Mouse (Mus musculus): Measurements from ENCODE around the gene Tff2. TPM values are rescaled to one million over a fixed set of nuclear protein-coding genes. Genes with fewer than 3 reads are reported as not detected.

The Tff2 gene
- polyA plus RNA-seq, 1 experiment from 2014 or later: not detected

DNA sequence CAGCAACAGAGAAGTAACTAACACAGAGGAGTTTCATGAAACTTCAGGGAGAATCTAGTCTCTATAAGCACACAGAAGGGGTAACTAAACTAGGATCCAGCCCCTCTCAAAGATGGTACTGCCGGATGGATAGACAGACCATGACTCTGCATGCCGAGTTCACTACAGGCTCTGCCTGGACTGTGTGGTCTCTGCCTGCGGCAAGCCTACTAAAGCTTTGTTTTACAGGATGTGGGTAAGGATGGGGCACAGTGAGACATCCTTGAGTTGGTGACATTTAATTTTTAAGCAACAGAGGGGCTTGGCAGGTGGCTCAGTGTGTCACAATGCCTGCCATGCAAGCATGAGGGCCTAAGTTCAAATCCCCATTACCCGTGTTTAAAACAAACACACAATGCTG is 32.2 kb upstream of the Tff2 start:
- DNase-seq: no peak
- whole genome bisulfite sequencing: 93% methylated on average over 4 of the region's 4 CpGs
- ATAC-seq (ENCODE audit: low FRiP score, low TSS enrichment): no peak
- Histone ChIP-seq H3K9ac (replicated peaks; ENCODE audit: low read length) (no peak overlapping the region), H3K27me3 (ENCODE audit: control insufficient read depth, insufficient read depth, low read length) (no peaks in the 10 kb centered on the region), H3K36me3 (ENCODE audit: control insufficient read depth, insufficient read depth, low read length) (no peaks in the 10 kb centered on the region), H3K4me3 (replicated peaks; ENCODE audit: low read depth, low read length) (no peak overlapping the region), H3K4me1 (ENCODE audit: control insufficient read depth, insufficient read depth, low read length) (no peaks in the 10 kb centered on the region), H3K27ac (replicated peaks; ENCODE audit: low read depth, low read length) (no peak overlapping the region), H3K9me3 (ENCODE audit: control insufficient read depth, low read length) (no peaks in the 10 kb centered on the region), H3K4me2 (ENCODE audit: low read length) (no peak overlapping the region)

GRCm38 (mm10) chr17:31169796-31170195 is 25.7 kb upstream of the Tff2 start:
- 95% methylated on average over 5 of the region's 5 CpGs for WGBS

DNA sequence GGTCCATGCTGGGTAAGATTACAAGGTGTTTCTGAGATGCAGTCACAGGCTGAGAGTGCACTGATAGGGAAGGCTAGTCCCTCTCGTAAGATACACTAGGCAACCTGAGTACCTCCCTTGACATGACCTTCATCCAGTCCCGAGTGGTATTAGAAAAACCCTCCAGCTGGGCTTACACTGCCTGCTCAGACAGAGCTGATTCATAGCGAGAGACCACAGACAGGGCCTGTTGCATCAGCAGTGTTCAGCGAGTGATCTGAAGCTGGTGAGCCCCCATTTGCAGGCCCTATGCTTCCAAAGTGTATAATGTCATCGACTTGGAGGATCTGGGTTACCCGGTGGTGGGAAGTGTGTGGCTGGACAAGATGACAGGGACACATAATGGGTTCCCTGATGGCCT is 21.0 kb upstream of the Tff2 start, which contains the start of gene Tff1:
Gene Tff1 (minus strand): TSS at position 151 of the 400 bp plus-strand sequence.
- no peaks in the 10 kb centered on the region for H3K27me3 ChIP-seq (ENCODE audit: control insufficient read depth, insufficient read depth, low read length)
- no peak within 1 kb of the TSS for H3K4me2 ChIP-seq (ENCODE audit: low read length)
- WGBS: 86% methylated on average over 6 of the region's 6 CpGs
- no peaks in the 10 kb centered on the region for H3K4me1 ChIP-seq (ENCODE audit: control insufficient read depth, insufficient read depth, low read length)
- no peak within 1 kb of the TSS for H3K4me3 ChIP-seq (replicated peaks; ENCODE audit: low read depth, low read length)
- H3K9ac ChIP-seq (replicated peaks; ENCODE audit: low read length): no peak within 1 kb of the TSS
- no peak for DNase-seq
- no peaks in the 10 kb centered on the region for H3K36me3 ChIP-seq (ENCODE audit: control insufficient read depth, insufficient read depth, low read length)
- ATAC-seq (ENCODE audit: low FRiP score, low TSS enrichment): no peak
- H3K9me3 ChIP-seq (ENCODE audit: control insufficient read depth, low read length): no peaks in the 10 kb centered on the region
- H3K27ac ChIP-seq (replicated peaks; ENCODE audit: low read depth, low read length): no peak within 1 kb of the TSS

More at GRCm38 (mm10) chr17:31169796-31170195, 25.7 kb upstream of the Tff2 start:
- DNase-seq (no peak), ATAC-seq (ENCODE audit: low FRiP score, low TSS enrichment) (no peak)
- H3K27ac ChIP-seq (replicated peaks; ENCODE audit: low read depth, low read length): no peak overlapping the region
- H3K27me3 ChIP-seq (ENCODE audit: control insufficient read depth, insufficient read depth, low read length): no peaks in the 10 kb centered on the region
- H3K9me3 ChIP-seq (ENCODE audit: control insufficient read depth, low read length): no peaks in the 10 kb centered on the region
- H3K9ac ChIP-seq (replicated peaks; ENCODE audit: low read length): no peak overlapping the region
- H3K36me3 ChIP-seq (ENCODE audit: control insufficient read depth, insufficient read depth, low read length): no peaks in the 10 kb centered on the region
- H3K4me2 ChIP-seq (ENCODE audit: low read length): no peak overlapping the region
- H3K4me1 ChIP-seq (ENCODE audit: control insufficient read depth, insufficient read depth, low read length): no peaks in the 10 kb centered on the region
- no peak overlapping the region for H3K4me3 ChIP-seq (replicated peaks; ENCODE audit: low read depth, low read length)

DNA sequence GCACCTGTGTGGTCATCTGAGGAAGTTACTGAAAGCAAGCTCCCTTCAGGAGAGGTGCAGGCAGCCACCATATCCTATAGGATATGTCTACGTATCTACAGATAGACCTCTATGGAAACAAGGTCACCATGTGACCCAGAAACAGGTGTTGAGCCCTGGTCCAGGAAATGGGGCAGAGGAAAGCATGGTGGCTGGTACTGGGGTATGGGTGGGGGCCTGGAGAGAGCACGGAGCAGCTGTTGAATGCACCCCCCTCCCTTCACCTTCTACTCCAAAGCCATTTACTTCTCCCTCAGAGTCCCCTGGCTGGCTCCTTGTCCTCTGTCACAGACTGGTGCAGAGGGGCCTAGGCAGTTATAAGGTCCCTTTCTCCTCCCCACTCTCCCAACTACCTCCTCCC is 19.7 kb upstream of the Tff2 start:
- no peak for DNase-seq
- no peaks in the 10 kb centered on the region for H3K9me3 ChIP-seq (ENCODE audit: control insufficient read depth, low read length)
- no peaks in the 10 kb centered on the region for H3K36me3 ChIP-seq (ENCODE audit: control insufficient read depth, insufficient read depth, low read length)
- no peak for ATAC-seq (ENCODE audit: low FRiP score, low TSS enrichment)
- no peak overlapping the region for H3K27ac ChIP-seq (replicated peaks; ENCODE audit: low read depth, low read length)
- H3K4me1 ChIP-seq (ENCODE audit: control insufficient read depth, insufficient read depth, low read length): no peaks in the 10 kb centered on the region
- no peak overlapping the region for H3K4me2 ChIP-seq (ENCODE audit: low read length)
- H3K27me3 ChIP-seq (ENCODE audit: control insufficient read depth, insufficient read depth, low read length): no peaks in the 10 kb centered on the region
- H3K4me3 ChIP-seq (replicated peaks; ENCODE audit: low read depth, low read length): no peak overlapping the region
- 91% methylated on average over 2 of the region's 2 CpGs for WGBS
- H3K9ac ChIP-seq (replicated peaks; ENCODE audit: low read length): no peak overlapping the region

DNA sequence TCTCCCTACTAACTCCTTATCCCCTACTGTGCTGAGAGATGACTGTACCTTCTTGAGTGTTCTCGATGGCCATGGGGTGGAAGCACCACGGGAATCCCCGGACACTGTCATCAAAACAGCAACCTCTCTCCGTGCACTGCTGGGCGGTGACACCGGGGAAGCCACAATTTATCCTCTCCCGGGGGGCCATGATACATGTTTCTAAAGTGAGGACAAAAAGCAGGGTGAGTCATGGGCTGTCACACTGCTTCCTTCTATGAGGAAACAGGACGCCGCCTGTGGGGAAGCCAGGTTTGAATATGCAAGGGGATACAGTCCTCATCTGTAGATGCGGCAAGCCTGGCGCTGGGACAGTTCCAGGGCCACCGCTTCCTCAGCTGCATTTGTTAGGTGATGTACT is 18.5 kb upstream of the Tff2 start:
- Histone ChIP-seq H3K36me3 (ENCODE audit: control insufficient read depth, insufficient read depth, low read length) (no peaks in the 10 kb centered on the region), H3K4me2 (ENCODE audit: low read length) (no peak overlapping the region), H3K4me1 (ENCODE audit: control insufficient read depth, insufficient read depth, low read length) (no peaks in the 10 kb centered on the region), H3K9ac (replicated peaks; ENCODE audit: low read length) (no peak overlapping the region), H3K4me3 (replicated peaks; ENCODE audit: low read depth, low read length) (no peak overlapping the region), H3K9me3 (ENCODE audit: control insufficient read depth, low read length) (no peaks in the 10 kb centered on the region), H3K27ac (replicated peaks; ENCODE audit: low read depth, low read length) (no peak overlapping the region), H3K27me3 (ENCODE audit: control insufficient read depth, insufficient read depth, low read length) (no peaks in the 10 kb centered on the region)
- 91% methylated on average over 12 of the region's 12 CpGs for WGBS
- ATAC-seq (ENCODE audit: low FRiP score, low TSS enrichment) (no peak), DNase-seq (no peak)

GRCm38 (mm10) chr17:31160291-31160690 is 16.2 kb upstream of the Tff2 start:
- Histone ChIP-seq H3K4me2 (ENCODE audit: low read length) (no peak overlapping the region), H3K4me1 (ENCODE audit: control insufficient read depth, insufficient read depth, low read length) (no peaks in the 10 kb centered on the region), H3K27ac (replicated peaks; ENCODE audit: low read depth, low read length) (no peak overlapping the region), H3K9me3 (ENCODE audit: control insufficient read depth, low read length) (no peaks in the 10 kb centered on the region), H3K4me3 (replicated peaks; ENCODE audit: low read depth, low read length) (no peak overlapping the region), H3K27me3 (ENCODE audit: control insufficient read depth, insufficient read depth, low read length) (no peaks in the 10 kb centered on the region), H3K9ac (replicated peaks; ENCODE audit: low read length) (no peak overlapping the region), H3K36me3 (ENCODE audit: control insufficient read depth, insufficient read depth, low read length) (no peaks in the 10 kb centered on the region)
- DNase-seq (no peak), ATAC-seq (ENCODE audit: low FRiP score, low TSS enrichment) (no peak)
- WGBS: 58% methylated on average over 4 of the region's 4 CpGs

- H3K4me3 ChIP-seq (replicated peaks; ENCODE audit: low read depth, low read length): no peak overlapping the region
- no peaks in the 10 kb centered on the region for H3K9me3 ChIP-seq (ENCODE audit: control insufficient read depth, low read length)
- no peak overlapping the region for H3K4me2 ChIP-seq (ENCODE audit: low read length)
- H3K27me3 ChIP-seq (ENCODE audit: control insufficient read depth, insufficient read depth, low read length): no peaks in the 10 kb centered on the region
- no peaks in the 10 kb centered on the region for H3K36me3 ChIP-seq (ENCODE audit: control insufficient read depth, insufficient read depth, low read length)
- H3K27ac ChIP-seq (replicated peaks; ENCODE audit: low read depth, low read length): no peak overlapping the region
- no peaks in the 10 kb centered on the region for H3K4me1 ChIP-seq (ENCODE audit: control insufficient read depth, insufficient read depth, low read length)
- 86% methylated on average over 6 of the region's 6 CpGs for WGBS
- DNase-seq (no peak), ATAC-seq (ENCODE audit: low FRiP score, low TSS enrichment) (no peak)
- H3K9ac ChIP-seq (replicated peaks; ENCODE audit: low read length): no peak overlapping the region
Observed at GRCm38 (mm10) chr17:31157921-31158320, 13.8 kb upstream of the Tff2 start.

DNA sequence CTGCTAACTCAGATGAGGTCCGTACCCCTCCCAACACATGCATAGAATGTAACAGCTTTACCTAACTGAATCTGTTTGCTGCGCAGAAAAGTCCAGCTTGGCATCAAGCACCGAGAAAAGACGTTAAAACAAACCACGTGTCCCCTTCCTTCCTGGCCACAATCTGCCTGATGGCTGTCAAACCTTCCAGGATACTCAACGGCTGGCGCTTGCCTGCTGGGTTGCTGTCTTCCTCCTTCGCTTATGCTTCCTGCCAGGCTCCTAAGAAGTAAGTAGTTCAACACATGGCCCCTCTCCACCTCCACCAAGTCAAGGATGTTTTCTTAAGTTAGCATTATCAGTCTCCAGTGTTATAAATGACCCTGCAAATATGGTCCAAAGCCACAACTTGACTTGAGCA is 9.7 kb upstream of the Tff2 start:
- H3K4me2 ChIP-seq (ENCODE audit: low read length): no peak overlapping the region
- 84% methylated on average over 8 of the region's 8 CpGs for WGBS
- H3K9ac ChIP-seq (replicated peaks; ENCODE audit: low read length): no peak overlapping the region
- DNase-seq (no peak), ATAC-seq (ENCODE audit: low FRiP score, low TSS enrichment) (no peak)
- H3K27me3 ChIP-seq (ENCODE audit: control insufficient read depth, insufficient read depth, low read length): no peaks in the 10 kb centered on the region
- H3K4me1 ChIP-seq (ENCODE audit: control insufficient read depth, insufficient read depth, low read length): no peaks in the 10 kb centered on the region
- H3K36me3 ChIP-seq (ENCODE audit: control insufficient read depth, insufficient read depth, low read length): no peaks in the 10 kb centered on the region
- no peak overlapping the region for H3K27ac ChIP-seq (replicated peaks; ENCODE audit: low read depth, low read length)
- H3K9me3 ChIP-seq (ENCODE audit: control insufficient read depth, low read length): peaks cover 3% of the 10 kb centered on the region; the same call in 1 of the 2 replicates
- no peak overlapping the region for H3K4me3 ChIP-seq (replicated peaks; ENCODE audit: low read depth, low read length)

DNA sequence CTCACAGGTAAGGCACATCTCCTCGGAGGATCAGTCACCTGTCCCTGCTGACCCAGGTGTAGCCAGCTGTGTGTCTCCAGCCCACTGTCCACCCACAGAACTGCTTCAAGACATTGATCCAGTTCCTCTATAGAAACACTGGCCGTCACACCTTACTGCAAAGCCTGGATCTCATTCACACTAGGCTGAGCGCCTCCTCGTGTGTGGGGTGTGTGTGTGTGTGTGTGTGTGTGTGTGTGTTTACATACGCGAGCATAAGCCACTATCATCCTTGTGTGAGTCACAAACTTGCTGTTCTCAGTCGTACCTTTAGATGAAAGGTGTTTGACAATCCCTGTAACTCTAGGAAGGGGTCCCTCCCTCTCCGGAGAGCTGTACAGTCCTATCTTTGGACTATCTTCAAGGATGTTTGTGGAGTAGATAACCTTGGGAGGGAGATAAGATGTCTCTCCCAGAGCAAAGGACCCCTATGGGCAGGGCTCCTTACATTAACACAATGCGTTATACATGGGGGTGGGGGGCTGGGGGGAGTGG is 9.0 kb upstream of the Tff2 start:
- 87% methylated on average over 9 of the region's 9 CpGs for WGBS
- DNase-seq: no peak
- no peaks in the 10 kb centered on the region for H3K4me1 ChIP-seq (ENCODE audit: control insufficient read depth, insufficient read depth, low read length)
- no peak overlapping the region for H3K9ac ChIP-seq (replicated peaks; ENCODE audit: low read length)
- peaks cover 3% of the 10 kb centered on the region; the same call in 1 of the 2 replicates for H3K9me3 ChIP-seq (ENCODE audit: control insufficient read depth, low read length)
- H3K27ac ChIP-seq (replicated peaks; ENCODE audit: low read depth, low read length): no peak overlapping the region
- no peaks in the 10 kb centered on the region for H3K36me3 ChIP-seq (ENCODE audit: control insufficient read depth, insufficient read depth, low read length)
- no peak for ATAC-seq (ENCODE audit: low FRiP score, low TSS enrichment)
- H3K4me2 ChIP-seq (ENCODE audit: low read length): no peak overlapping the region
- no peak overlapping the region for H3K4me3 ChIP-seq (replicated peaks; ENCODE audit: low read depth, low read length)
- no peaks in the 10 kb centered on the region for H3K27me3 ChIP-seq (ENCODE audit: control insufficient read depth, insufficient read depth, low read length)

Measured in midbrain, embryonic 14.5 days (tissue).